Mouse (Mus musculus): Measurements from ENCODE around the gene Tm9sf3.

The Tm9sf3 gene

DNA sequence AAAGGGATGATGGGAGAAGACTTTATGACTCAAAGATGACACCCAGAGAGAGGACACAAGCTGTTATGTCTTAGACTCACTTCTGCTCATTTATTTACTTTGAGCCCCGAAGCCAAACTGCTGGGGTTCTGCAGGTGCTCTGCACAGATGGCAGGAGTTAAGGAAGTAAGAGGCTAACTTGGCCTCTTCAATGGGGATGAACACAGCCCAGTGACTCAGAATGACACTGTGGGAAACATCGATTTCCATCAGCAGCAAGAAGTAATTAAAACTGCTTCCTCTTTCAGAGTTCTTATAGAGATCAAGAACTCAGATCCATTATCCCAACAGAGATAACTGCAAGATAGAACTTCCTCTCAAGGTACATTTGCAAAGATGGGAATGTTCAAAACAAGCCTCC, 86.9 kb downstream of the Tm9sf3 start:
- DNase-seq (ENCODE audit: inconsistent ontology term), result no peak

- no peak for DNase-seq (ENCODE audit: inconsistent ontology term)
Observed at GRCm38 (mm10) chr19:41165914-41166235, 97.9 kb downstream of the Tm9sf3 start.

DNA sequence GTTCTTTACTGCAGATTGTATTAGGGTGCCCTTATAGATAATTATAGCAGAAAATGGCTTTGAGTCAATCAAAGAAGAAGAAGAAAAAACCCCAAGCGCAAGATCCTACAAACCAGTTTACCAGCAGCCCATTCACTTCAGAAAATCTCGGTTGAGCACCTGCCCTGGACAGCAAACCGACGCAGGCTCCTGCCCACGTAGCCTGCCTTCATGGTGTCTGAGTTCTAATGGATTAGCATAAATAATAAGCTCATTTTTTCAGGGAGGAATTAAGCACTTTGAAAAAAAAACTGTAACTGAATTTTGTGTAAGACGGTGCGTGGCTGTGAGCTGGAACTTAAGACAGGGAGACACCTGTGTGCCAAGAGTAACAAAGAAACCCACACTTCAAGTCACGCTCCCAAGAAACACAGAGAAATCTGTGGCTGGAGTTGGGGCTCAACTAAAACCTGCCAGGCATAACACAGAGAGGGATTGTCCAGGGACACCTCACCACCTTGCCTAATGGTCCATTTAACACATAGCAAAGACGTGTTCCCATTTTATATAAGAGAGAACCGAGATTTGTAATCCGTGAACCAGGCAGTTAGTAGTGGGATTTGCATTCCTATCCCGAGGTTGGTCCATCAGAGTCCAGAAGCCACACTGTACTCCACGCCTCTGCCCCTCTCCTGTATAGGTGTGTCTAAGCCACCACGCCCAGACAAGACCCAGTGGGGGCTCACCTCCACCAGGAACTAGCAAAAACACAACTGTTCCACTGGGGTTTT, 98.5 kb downstream of the Tm9sf3 start:
- no peak for DNase-seq (ENCODE audit: inconsistent ontology term)

DNA sequence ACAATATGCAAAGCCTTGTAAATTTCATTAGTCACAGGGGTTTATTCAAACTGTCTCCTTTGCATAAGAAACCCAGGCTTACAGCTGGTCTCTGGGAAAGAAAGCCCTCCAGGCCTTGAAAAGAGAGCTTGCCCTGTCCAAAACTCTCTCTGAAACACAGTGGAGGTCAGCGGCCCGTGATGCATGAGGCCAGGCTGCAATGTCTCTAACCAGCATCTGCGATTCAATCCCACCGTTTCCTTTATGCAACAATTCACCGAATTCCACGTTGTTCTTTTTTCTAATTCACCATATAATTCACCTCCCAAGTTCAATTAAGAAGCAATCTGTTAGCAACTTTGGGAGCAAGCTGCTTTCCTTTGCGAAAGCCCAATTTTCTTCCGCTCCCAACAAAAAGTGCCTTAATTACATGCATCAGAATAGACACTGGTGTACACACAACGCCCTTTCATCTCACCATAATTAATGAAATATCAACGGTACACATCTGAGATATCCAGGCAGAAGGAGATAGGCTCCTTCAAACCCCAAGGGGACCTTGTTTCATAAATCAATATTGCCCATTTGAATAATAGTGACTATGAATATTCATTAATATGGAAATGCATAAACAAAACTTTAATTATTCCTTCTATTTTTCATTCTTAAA, 99.2 kb downstream of the Tm9sf3 start:
- no peak for DNase-seq (ENCODE audit: inconsistent ontology term)
